Mouse (Mus musculus) forebrain, embryonic 12.5 days (tissue): Measurements from ENCODE around the gene Inpp4a. TPM values are rescaled to one million over a fixed set of nuclear protein-coding genes. Genes with fewer than 3 reads are reported as not detected.
A peak's percentile ranks its signal among the peaks of the same experiment; 100 is the strongest.

Source experiments
- ATAC-seq: fragments of 200-750 bp; cut with Nextera tagmentation; 2 replicates; pipeline ENCODE4 v1.8.0; 2017; ENCODE audit warnings: moderate TSS enrichment; ENCODE audit not compliant: low FRiP score
- H3K27ac ChIP-seq: fragments of 300-500 bp; sonication (generic); 2 replicates; pipeline ENCODE4 v1.5.1; 2016; ENCODE audit warnings: mild to moderate bottlenecking
- H3K27me3 ChIP-seq: fragments of 300-500 bp; sonication (generic); 2 replicates; pipeline ENCODE4 v1.6.1; 2016; ENCODE audit warnings: mild to moderate bottlenecking
- H3K36me3 ChIP-seq: fragments of 300-500 bp; sonication (generic); replicated peaks from 2 replicates; pipeline ENCODE4 v1.6.1; 2016; ENCODE audit warnings: mild to moderate bottlenecking
- H3K4me1 ChIP-seq: fragments of 300-500 bp; sonication (generic); 2 replicates; pipeline ENCODE4 v1.6.1; 2016
- H3K4me2 ChIP-seq: fragments of 300-500 bp; sonication (generic); 2 replicates; pipeline ENCODE4 v1.6.1; 2016; ENCODE audit warnings: mild to moderate bottlenecking, moderate library complexity
- H3K4me3 ChIP-seq: fragments of 300-500 bp; sonication (generic); replicated peaks from 2 replicates; pipeline ENCODE4 v1.5.1; 2016; ENCODE audit warnings: mild to moderate bottlenecking
- H3K9ac ChIP-seq: fragments of 300-500 bp; sonication (generic); 2 replicates; pipeline ENCODE4 v1.6.1; 2016; ENCODE audit warnings: mild to moderate bottlenecking
- H3K9me3 ChIP-seq: fragments of 300-500 bp; sonication (generic); 2 replicates; pipeline ENCODE4 v1.6.1; 2016
- WGBS: fragments of 180-500 bp; shearing (Covaris S2); methylation state at CpG from one replicate; pipeline ENCODE4 v1.1.7; 2016; 5-methylcytosine and 5-hydroxymethylcytosine counted together
- polyA plus RNA-seq: library from polyadenylated mRNA; unstranded; fragments of >200 nt; fragmentation: Nextera tagmentation; extraction: Ambion mirVana; gene quantifications from 2 replicates; pipeline ENCODE4 v1.2.1, GENCODE M21; 2016

Inpp4a gene
- polyA plus RNA-seq, 1 experiment from 2014 or later: 21.3 TPM

GRCm38 (mm10) chr1:37399734-37400133 lies 100.1 kb downstream of the Inpp4a start:
- no peak for ATAC-seq
- 77% methylated on average over 8 of the region's 8 CpGs for WGBS
- no peak overlapping the region for H3K9ac ChIP-seq
- H3K27me3 ChIP-seq: no peaks in the 10 kb centered on the region
- H3K4me2 ChIP-seq: no peak overlapping the region
- H3K27ac ChIP-seq: 0 out of 2 replicates have a peak overlapping the region, but pooled peaks have one; percentile 5
- H3K9me3 ChIP-seq: no peaks in the 10 kb centered on the region
- no peak overlapping the region for H3K4me3 ChIP-seq
- H3K36me3 ChIP-seq: peaks cover 12% of the 10 kb centered on the region
- H3K4me1 ChIP-seq: no peaks in the 10 kb centered on the region; the same call in 1 of the 2 replicates

- H3K27me3 ChIP-seq: no peaks in the 10 kb centered on the region
- WGBS: 61% methylated on average over 4 of the region's 4 CpGs
- H3K9me3 ChIP-seq: no peaks in the 10 kb centered on the region
- peaks cover 4% of the 10 kb centered on the region; the same call in 1 of the 2 replicates for H3K36me3 ChIP-seq
- no peak overlapping the region for H3K9ac ChIP-seq
- H3K4me2 ChIP-seq: no peak overlapping the region
- no peak overlapping the region for H3K4me3 ChIP-seq
- no peak overlapping the region for H3K27ac ChIP-seq
- no peaks in the 10 kb centered on the region; the same call in 1 of the 2 replicates for H3K4me1 ChIP-seq
- no peak for ATAC-seq
Measured at GRCm38 (mm10) chr1:37401687-37402086, 102.0 kb downstream of the Inpp4a start.

GRCm38 (mm10) chr1:37405137-37405536 lies 105.5 kb downstream of the Inpp4a start:
- no peak for ATAC-seq
- H3K4me2 ChIP-seq: no peak overlapping the region
- H3K36me3 ChIP-seq: no peaks in the 10 kb centered on the region
- 86% methylated on average over 2 of the region's 2 CpGs for WGBS
- no peaks in the 10 kb centered on the region for H3K27me3 ChIP-seq
- no peak overlapping the region for H3K4me3 ChIP-seq
- H3K4me1 ChIP-seq: no peaks in the 10 kb centered on the region
- H3K27ac ChIP-seq: no peak overlapping the region
- H3K9me3 ChIP-seq: no peaks in the 10 kb centered on the region
- H3K9ac ChIP-seq: no peak overlapping the region

DNA sequence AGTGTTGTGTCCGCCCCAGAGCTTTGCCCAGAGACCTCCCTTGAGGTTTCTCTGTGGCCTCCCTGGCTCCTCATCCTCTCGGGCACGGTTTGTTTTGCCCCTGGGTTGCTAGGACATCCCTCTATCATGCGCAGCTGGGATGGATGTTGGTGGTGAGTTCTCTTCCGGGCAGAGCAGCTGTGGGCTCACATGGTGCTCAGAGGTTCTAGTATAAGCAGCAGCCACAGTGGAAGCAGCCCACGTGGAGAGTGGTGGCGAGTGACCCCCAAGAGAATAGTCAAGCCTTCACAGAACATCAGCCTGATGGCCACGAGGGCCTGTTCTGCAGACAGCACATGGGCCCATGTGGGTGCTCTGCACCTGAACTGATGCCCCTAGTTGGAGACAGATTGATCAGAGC lies 107.6 kb downstream of the Inpp4a start:
- Histone ChIP-seq H3K4me3 (no peak overlapping the region), H3K36me3 (no peaks in the 10 kb centered on the region), H3K9me3 (no peaks in the 10 kb centered on the region), H3K27ac (no peak overlapping the region), H3K27me3 (no peaks in the 10 kb centered on the region), H3K4me2 (no peak overlapping the region), H3K9ac (no peak overlapping the region), H3K4me1 (no peaks in the 10 kb centered on the region)
- ATAC-seq: no peak
- 83% methylated on average over 8 of the region's 8 CpGs for WGBS

DNA sequence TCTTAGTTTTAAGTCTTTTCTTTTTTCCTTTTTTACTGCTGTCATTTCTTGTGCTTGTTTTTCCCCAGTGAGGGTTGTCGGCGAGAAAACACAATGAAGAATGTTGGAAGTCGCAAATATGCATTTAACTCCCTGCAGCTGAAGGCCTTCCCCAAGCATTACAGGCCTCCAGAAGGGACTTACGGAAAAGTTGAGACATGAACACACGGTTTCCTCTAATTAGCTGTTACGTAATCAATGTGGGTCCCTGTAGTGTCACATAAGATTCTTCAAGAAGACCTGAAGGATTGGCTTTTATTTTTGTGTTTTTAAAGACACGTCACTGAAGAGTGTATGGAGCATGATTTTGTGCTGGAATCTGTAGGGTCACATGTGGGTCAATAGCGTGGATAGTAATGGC lies 108.4 kb downstream of the Inpp4a start:
- H3K9me3 ChIP-seq: no peaks in the 10 kb centered on the region
- WGBS: 91% methylated on average over 8 of the region's 8 CpGs
- H3K9ac ChIP-seq: no peak overlapping the region
- no peak for ATAC-seq
- no peaks in the 10 kb centered on the region for H3K4me1 ChIP-seq
- no peak overlapping the region for H3K4me2 ChIP-seq
- H3K27me3 ChIP-seq: no peaks in the 10 kb centered on the region
- no peaks in the 10 kb centered on the region for H3K36me3 ChIP-seq
- no peak overlapping the region for H3K4me3 ChIP-seq
- H3K27ac ChIP-seq: no peak overlapping the region

- Histone ChIP-seq H3K4me1 (no peaks in the 10 kb centered on the region), H3K4me3 (no peak overlapping the region), H3K36me3 (no peaks in the 10 kb centered on the region), H3K27me3 (no peaks in the 10 kb centered on the region), H3K4me2 (no peak overlapping the region), H3K27ac (no peak overlapping the region), H3K9ac (no peak overlapping the region), H3K9me3 (no peaks in the 10 kb centered on the region)
- no peak for ATAC-seq
- 82% methylated on average over 3 of the region's 3 CpGs for WGBS
Measured at GRCm38 (mm10) chr1:37408678-37409077, 109.0 kb downstream of the Inpp4a start.

- Histone ChIP-seq H3K9me3 (no peaks in the 10 kb centered on the region), H3K9ac (no peak overlapping the region), H3K27me3 (no peaks in the 10 kb centered on the region), H3K4me1 (no peaks in the 10 kb centered on the region), H3K36me3 (no peaks in the 10 kb centered on the region), H3K4me2 (no peak overlapping the region), H3K4me3 (no peak overlapping the region), H3K27ac (no peak overlapping the region)
- no peak for ATAC-seq
Measured at GRCm38 (mm10) chr1:37409647-37410046, 110.0 kb downstream of the Inpp4a start.

- no peak overlapping the region for H3K4me2 ChIP-seq
- H3K27me3 ChIP-seq: no peaks in the 10 kb centered on the region
- no peak overlapping the region for H3K9ac ChIP-seq
- H3K9me3 ChIP-seq: 0 out of 2 replicates have a peak, but pooled peaks cover 3% of the 10 kb centered on the region
- WGBS: 90% methylated on average over 1 of the region's 1 CpGs
- no peak overlapping the region for H3K27ac ChIP-seq
- H3K4me1 ChIP-seq: no peaks in the 10 kb centered on the region
- no peak overlapping the region for H3K4me3 ChIP-seq
- peaks cover 24% of the 10 kb centered on the region for H3K36me3 ChIP-seq
- no peak for ATAC-seq
Measured at GRCm38 (mm10) chr1:37415394-37415793, 115.7 kb downstream of the Inpp4a start.

GRCm38 (mm10) chr1:37419420-37419819 lies 119.8 kb downstream of the Inpp4a start:
- Histone ChIP-seq H3K9me3 (0 out of 2 replicates have a peak, but pooled peaks cover 3% of the 10 kb centered on the region), H3K9ac (no peak overlapping the region), H3K27ac (no peak overlapping the region), H3K27me3 (no peaks in the 10 kb centered on the region), H3K4me2 (no peak overlapping the region), H3K4me1 (no peaks in the 10 kb centered on the region), H3K4me3 (no peak overlapping the region), H3K36me3 (peaks cover 34% of the 10 kb centered on the region)
- no peak for ATAC-seq
- 89% methylated on average over 1 of the region's 1 CpGs for WGBS

GRCm38 (mm10) chr1:37427144-37427875 lies 127.6 kb downstream of the Inpp4a start:
- Histone ChIP-seq H3K36me3 (peaks cover 23% of the 10 kb centered on the region), H3K4me2 (no peak overlapping the region), H3K4me3 (no peak overlapping the region), H3K27me3 (no peaks in the 10 kb centered on the region), H3K27ac (no peak overlapping the region), H3K4me1 (peaks cover 19% of the 10 kb centered on the region), H3K9me3 (no peaks in the 10 kb centered on the region), H3K9ac (no peak overlapping the region)
- 92% methylated on average over 8 of the region's 8 CpGs for WGBS
- no peak for ATAC-seq

DNA sequence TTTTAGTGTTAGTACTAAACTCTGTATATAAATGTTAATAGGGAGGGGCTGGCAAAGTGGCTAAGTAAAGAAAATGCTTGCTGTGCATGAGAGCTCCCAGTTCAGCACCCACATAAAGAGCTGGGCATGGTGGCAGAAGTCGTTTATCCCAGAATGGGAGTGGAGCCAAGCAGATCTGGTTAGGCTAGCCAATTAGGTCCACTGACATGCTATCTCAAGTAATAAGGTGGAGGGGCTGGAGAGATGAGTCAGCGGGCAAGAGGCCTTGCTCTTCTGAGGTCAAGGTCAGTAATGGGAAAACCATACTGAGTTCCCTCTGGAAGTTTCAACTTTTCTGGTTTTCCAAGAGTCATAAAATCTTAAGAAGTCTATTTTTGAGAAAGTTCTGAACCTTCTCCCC lies 129.2 kb downstream of the Inpp4a start:
- Histone ChIP-seq H3K9ac (peak overlapping the region; percentile 81), H3K4me1 (peaks cover 19% of the 10 kb centered on the region), H3K4me2 (peak overlapping the region; percentile 74), H3K4me3 (peak overlapping the region; percentile 91), H3K9me3 (no peaks in the 10 kb centered on the region), H3K36me3 (peaks cover 31% of the 10 kb centered on the region), H3K27me3 (no peaks in the 10 kb centered on the region), H3K27ac (no peak overlapping the region)
- no peak for ATAC-seq
- WGBS: 75% methylated on average over 2 of the region's 2 CpGs

GRCm38 (mm10) chr1:37429366-37430296 lies 130.0 kb downstream of the Inpp4a start, which contains the start of the genes Coa5 and Unc50:
Gene Coa5, minus strand, starts transcription at chr1:37430103.
Gene Unc50, plus strand, starts transcription at chr1:37430139.
- Histone ChIP-seq H3K36me3 (peaks cover 29% of the 10 kb centered on the region), H3K4me2 (peak within 1 kb of the TSS; percentile 74), H3K9ac (peak within 1 kb of the TSS; percentile 81), H3K4me1 (peaks cover 19% of the 10 kb centered on the region), H3K4me3 (peak within 1 kb of the TSS; percentile 91), H3K27me3 (no peaks in the 10 kb centered on the region), H3K27ac (peak within 1 kb of the TSS; percentile 69), H3K9me3 (no peaks in the 10 kb centered on the region)
- WGBS: 3% methylated on average over 57 of the region's 57 CpGs
- ATAC-seq: peak; percentile 99
